Mouse (Mus musculus): ENCODE results near the gene Ing2.

DNA sequence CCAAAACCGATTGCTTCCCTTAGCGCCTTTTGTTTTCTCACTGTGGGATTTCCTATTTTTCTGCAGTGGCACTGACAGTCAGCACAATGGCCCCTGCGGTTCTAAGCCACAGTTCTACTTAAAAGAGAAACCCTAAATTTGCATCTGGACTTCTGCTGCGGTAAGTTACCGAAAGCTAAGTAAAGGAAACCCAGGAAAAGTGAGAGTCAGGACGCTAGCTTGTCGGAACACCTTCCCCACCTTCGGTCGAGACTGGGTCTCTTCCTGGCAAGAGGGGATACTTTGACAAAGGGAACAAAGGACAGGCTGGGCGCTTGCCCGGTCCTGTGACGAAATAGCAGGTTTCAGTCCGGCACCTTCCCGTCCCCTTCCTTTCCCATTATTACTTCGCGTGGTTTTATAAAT lies 15.3 kb upstream of the Ing2 start:
- no peak for TF ChIP-seq CTCF (IDR thresholded peaks at IDR 0.05)
- no peak for TF ChIP-seq POLR2A (IDR thresholded peaks at IDR 0.05; ENCODE audit: insufficient read depth, low read depth, low read length)
- no peak for TF ChIP-seq EP300 (IDR thresholded peaks at IDR 0.05; ENCODE audit: insufficient read depth, low read depth, low read length)

Data from heart, adult 2 months (tissue).